Mouse (Mus musculus) layer of hippocampus, postnatal 10 days (tissue): ENCODE measurements around the gene Ctla4. TPM values are rescaled to one million over a fixed set of nuclear protein-coding genes. Genes with fewer than 3 reads are reported as not detected.
A peak's percentile ranks its signal among the peaks of the same experiment; 100 is the strongest.

Source experiments
- DNase-seq, 2 experiments: peaks; one replicate each; pipeline ENCODE4 v3.0.0; 2021; ENCODE audit warnings: low spot score in 2 of 2
- total RNA-seq, 2 experiments: library from RNA; stranded (reverse); gene quantifications; 2 replicates each; pipeline ENCODE4 v1.2.3; 2021

Ctla4 gene
- total RNA-seq, 2 experiments from 2014 or later: not detected

DNA sequence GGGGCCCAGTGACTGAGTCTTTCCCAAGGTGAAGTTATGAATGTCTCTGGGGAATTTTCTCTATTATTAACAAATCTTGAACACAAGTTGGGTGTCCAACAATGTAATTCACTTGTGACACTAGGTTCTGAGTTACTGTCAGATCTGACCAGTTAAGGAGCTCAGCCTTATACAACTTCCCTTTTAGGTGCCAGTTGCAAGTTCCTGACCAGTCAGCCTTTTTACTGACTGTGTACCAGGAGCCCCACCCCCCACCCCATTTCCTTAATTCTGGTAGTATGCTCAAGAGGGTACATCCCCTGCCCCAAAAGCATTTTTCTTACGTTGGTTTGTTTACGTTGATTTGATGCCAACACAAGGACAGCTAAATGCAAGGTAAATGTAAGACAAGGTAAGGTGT is 21.6 kb upstream of the Ctla4 start:
- DNase-seq: no peak

DNA sequence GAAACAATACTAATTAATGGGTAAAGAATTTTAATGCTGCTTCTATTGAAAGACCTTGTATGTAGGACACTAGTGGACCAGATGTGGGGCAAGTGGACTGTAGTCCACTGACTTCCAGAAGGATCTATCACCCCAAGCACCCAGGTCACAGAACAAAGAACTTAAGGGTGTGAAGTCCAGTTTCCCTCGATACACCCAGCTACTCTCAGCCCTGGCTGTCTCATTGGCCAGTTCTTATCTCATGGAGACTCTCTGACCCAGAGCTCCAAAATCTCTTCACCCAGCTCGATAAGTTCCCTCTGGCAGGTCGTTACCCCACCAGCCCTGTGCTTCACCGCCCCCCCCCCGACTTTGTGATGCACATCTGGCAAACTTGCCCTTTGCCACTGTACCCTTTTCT is 20.8 kb upstream of the Ctla4 start:
- no peak for DNase-seq

DNA sequence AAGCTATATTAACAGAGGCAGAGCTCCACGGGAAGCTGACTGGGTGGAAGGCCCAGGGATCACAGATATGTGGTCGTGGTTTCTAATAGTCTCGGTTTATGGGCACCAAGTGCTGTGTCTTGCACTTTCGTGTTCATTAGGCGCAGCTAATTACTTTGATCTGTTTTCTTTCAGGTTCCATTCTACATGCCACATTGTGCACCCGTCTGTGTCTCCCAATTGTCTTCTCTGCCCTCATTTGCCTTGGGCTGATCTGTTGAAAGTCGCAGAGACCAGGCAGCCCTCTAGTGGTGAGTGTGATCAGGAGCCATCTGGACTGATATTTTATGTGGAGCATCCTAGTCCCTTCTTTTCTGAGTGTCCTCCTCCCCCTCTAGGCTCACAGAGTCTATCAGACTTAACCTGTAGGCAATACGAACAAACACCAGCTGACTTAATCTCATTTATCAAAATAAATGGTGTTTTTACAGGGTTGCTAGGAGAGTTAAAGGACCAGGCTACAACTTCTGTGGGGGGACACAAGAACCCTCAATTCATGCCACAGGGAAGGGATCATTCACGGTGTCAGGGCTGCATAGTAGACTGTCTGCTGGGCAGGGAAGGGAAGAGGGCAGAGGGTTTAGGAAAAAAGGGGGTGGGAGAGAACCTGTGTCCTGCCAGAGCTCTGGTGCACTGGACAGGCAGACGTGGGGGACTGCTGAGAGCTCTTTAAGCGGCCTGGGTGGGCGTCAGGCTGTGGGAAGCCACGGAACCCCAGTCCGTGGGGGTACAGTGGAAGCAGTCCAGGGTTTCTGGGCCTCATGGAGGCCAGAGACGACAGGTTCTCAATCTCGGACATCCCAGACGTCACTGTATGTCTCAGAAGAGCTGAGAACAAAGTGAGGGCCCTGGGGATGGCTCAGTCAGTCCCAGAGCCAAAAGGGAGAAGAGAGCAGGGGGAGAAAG is 18.2 kb upstream of the Ctla4 start:
- DNase-seq: peak; percentile 65 to 68

DNA sequence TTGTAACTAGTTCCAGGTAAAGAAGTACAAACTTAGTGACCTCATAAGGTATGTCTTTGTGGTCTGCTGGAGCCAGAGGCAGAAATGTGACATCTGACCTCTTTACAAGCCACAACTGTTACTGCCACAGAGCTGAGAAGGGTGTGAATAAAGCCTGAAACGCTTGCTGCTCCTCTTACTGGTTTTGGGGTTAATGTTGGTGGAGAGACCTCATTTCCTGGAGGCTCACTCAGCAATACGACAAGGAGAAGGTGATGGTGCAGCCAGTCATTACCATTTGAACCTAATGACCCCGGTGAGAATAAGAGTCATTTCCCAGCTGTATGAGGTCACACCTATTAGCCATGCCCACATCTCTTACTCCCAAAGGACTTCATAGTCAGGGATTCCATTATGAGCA is 11.5 kb upstream of the Ctla4 start:
- DNase-seq: no peak

DNA sequence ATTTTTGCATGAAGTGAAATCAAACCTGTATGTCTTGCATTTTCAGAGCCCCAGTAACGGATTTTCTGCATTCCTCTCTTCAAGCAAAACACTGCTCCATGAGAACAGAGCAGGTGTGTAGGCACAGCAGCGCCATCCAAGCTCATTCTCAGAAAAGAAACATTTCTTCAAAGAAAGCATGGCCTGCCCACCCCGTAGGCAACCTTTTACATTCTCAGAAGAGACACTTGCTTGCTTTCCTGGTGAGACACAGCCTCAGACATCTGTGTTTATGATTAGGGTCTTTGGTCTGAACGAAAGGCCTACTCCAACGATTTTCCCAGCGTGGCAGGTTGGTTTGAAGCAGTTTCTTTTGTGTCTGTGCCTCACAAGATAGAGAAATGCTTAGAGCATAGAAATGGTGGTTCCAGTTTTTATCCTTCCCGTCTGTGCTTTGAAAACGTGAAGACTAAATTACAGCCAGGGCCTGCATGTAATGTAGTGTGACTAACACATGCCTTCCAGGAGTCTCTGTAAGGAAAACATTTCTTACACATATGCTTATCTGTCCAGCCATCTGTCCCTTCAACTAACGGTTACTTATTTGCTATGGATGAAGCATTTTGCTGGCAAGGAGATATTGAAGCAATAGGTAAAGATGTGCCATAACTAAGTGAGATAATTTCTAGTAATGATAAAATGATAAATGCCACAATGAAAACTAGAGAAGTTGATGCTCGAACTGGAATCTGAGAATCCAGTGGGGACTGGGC is 6.5 kb upstream of the Ctla4 start:
- DNase-seq: no peak

DNA sequence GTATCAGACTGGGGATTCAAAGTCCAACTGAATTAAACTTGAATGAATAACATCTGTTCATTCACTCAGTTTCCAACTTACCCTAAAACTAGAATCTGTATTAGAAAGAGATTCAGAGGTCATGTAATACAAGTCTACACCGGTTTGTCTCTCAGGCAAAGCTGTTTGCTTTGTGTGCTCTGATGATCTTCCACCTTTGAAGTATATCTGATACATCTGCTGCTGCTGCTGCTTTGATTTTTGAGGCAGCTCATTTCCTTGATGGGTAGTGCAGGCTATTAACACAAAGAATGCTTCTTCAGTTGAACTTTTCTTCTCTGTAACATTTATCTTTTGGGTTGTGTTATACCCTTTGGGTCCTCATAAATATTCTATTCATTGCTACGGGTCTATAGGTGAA is 4.0 kb upstream of the Ctla4 start:
- no peak for DNase-seq

DNA sequence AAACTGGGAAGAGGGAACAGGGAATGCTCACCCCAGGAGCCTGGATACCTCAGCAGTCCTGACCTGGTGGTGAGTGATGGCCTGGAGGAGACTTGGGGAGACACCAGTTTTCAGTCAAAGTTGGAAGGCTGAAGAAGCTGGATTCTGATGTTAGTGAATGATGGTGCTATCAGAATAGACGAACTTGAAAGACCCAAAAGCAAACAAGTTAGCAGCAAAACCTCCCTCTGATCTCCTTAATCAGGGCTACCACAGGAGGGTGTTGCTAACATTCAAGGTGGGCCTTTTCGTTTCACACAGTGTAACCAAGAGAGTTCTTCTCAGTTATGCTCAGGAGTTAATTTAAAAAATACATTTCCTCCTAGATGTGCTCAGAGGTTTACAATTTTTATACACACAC is 3.5 kb upstream of the Ctla4 start:
- no peak for DNase-seq

DNA sequence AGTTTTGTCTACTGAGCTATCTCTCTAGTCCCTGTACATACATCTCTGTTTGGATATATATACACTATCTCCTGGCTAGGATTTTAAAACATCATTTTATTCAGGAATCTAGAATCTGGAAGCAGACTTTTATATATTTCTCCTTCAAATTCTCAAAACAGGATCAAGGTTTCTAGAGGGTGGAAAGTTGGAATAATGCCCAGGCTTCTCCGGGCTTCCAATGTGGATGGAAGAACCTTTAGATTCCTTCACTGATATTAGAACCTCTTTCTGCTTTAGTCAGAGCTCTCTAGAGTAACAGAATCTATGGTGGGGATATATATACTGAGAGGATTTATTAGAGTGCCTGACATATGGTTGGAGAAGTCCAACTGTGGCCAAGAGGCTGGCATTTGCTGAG is 2.2 kb upstream of the Ctla4 start:
- no peak for DNase-seq

DNA sequence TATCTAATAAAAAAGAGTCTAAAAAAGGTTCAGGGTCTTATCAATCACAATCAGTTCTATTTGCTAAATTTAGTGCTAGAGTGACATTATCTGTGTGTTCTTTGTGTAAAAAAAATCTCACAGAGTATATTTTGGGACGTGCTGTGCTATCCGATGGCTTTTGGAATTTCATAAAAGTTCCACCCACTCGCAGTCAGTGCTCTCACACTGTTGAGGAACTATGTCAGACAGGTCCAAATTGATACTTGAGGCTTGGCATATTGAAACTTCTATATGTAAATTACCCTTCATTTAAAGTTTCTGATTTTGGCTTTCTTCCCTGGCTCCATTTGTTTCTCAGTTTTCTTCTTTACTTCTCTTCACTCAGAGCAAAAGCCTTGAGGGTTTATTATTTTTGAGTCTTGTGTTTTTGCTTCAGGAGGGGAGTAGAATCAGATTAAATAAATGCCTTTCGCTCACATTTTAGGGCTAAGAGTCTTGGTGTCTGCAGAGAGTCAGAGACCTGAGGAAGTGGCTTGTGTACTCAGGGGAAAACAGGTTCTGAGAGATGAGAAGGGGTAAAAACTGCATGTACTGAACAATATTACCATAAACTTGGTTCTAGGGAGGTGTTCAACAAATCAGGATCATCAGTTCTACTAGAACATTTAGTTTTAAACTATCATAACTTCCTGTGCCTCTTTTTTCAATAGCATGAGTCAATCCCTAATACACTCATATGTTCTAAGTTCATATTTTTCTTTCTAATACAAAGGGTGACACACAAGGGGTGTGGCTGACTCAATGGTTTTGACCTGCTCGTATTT is 11.5 kb downstream of the Ctla4 start:
- DNase-seq: no peak

DNA sequence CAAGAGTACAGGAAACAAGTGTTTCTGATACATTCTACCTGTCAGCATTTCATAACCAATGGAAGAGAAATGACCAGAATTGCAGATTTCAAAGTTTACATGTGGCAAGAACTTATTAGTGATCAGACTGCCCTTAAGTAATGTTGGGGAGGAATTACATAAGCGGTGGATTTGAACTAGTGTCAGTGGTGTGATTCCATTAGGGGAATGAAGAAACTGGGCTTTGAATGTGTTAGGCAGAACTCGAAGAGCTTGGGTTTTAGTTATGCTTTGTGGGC is 12.1 kb downstream of the Ctla4 start:
- DNase-seq: no peak

DNA sequence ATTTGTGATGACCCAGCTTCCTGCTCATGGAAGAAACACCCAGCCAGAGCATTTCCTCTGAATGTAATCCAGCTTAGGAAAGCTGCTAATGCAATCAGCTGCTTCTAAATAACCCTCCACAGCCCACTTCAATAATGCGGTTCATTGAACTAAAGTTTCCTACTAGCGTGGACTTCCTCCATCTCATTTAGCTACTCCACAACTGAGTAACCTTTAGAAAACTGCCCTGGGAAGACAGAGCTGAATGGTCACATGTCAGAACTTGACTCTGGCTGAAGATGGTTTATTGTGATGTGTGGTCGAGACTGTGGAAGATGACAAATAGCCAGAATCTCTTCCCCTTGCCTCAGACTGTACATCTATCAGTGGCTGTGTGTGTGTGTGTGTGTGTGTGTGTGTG is 12.4 kb downstream of the Ctla4 start:
- DNase-seq: no peak

DNA sequence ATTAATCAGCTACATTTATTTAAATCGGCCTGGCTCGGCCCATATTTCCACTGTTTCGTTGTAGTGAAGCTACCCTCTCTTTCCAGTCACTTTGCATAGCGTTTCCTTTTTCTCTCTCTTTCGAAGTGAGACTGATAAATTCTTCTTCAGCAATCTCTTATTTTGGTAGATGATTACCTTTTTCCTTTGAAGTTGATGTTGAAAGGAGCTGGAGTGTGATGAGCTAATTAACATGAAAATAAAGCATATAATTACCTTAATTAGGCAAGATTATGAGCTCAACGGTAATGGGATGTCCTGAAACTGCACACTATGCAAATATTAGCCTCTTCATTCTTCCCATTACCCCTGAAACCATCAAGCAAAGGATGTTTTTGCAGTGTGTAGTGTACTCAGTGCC is 15.7 kb downstream of the Ctla4 start:
- DNase-seq: no peak

DNA sequence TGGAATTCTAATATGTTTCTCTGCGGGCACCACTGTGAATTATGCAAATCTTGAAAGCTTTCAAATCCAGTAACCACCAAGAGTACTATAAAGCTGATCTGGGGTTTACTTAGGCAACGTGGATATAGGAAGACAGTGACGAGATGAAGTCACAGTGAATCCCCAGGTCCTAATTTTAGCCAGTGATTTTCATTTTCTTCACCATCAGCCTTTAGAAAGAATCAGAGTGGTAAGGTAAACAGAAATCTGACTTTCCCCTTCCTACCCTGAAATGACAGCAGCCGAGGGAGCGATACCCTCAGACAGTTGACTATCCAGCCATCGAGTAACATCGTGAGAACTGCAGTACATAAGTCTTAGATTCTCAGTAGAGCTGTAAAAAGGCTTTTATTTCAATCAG is 16.3 kb downstream of the Ctla4 start:
- DNase-seq: no peak

DNA sequence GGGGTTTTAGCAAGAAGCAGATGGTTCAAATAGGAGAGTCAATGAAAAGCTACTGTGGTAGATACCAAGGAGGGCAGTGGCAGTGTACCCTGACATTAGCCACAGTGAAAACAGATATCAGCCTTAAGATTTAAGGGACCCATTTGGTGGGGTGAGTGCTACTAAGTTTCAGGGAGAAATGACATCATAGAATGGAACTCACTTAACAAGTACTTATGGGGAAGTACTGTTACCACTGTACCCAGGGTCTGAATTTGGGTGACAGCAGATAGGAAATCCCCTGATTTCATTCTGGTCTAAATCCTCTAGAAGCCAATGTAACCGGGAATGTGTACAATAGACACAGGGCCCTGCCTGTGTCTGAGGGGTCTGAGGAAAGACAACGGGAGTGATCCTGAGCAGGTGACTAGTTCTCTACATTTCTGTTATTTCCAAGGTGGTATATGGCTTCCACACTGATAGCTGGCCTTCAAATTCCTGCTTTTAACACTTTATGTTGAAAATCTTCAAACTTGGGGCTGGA is 17.7 kb downstream of the Ctla4 start:
- DNase-seq: no peak

DNA sequence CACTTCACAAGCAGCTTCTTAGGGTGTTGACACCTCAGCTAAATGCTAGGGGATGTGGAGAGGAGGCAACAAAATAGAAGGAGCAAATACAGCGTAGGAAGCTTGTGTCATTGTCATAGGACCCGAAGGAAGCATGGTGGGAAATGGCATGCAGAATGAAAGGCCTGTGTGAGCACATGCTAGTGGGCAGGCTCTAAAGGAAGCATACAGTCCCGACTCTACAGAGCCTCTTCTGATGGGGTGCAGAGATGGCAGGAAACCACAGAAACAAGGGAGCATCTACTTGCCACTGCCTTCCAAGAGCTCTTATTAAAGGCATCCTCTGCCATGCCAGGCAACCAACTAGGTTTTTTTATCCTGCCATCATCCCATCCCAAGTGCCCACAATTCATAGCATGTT is 20.7 kb downstream of the Ctla4 start:
- DNase-seq: no peak

DNA sequence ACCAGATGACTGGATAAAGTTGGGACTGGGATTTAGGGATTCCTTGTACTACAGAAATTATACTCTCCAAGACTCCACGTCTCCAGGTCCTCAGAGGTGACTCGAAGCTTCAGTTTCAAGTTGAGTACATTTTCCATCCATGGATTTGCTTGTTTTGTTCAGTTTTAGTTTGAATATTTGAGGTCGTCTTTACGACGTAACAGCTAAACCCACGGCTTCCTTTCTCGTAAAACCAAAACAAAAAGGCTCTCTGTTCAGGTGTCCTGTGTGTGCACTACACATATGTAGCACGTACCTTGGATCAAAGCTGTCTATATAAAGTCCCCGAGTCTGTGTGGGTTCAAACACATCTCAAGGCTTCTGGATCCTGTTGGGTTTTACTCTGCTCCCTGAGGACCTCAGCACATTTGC is 22.0 kb downstream of the Ctla4 start:
- DNase-seq: no peak

DNA sequence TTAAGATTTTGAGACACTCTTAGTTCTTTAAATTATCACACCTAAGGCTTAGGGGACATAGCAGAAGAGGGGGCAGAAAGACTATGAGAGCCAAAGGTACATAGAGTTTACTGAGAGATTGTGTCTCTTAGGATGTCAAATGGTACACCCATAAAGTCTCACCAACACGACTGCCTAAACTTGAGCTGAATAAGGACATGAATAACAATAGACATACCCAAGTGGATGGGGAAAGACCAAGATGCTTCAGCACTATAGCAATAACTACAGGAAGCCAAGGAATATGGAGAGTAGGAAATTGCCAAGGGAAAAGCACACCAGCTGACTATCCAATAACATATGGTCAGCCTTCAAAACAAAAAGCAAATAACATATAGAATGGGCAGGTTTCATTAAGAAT is 22.9 kb downstream of the Ctla4 start:
- DNase-seq: no peak

DNA sequence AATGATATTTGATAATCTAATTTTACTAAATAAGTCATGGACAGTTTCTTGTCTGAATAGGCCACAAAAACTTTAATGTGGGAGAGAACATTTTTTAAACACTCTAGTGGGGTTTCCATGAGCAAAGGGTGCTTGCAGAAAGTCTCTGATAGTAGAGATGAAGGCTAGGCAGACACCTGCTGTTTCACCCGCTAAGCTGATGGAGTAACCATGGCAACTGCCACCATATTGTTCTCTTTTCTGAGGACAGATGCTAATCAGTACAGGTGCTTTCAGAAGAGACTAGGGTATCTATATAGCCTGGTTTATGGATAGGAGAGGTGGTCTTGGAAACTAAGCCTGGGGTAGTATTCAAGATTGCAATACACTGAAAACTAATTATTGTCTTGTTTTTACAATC is 24.0 kb downstream of the Ctla4 start:
- no peak for DNase-seq

DNA sequence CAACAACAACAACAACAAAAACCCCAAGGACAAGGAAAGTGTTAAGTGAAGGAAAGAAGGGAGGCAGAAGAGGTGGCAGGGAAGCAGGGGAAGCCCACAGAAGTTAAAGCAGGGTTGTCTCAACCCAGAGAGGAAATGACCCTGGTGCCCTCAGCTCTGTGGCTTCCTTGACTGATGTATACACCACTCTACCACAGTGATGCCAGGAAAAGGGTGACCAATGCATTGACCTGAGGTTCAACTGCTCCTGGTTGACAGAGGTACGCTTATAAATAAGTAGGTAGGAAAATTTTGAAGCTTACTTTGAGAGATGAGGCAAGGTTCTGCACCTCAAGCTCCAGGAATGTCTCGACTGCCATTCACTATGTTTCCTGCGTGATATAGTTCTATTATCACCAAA is 24.8 kb downstream of the Ctla4 start:
- DNase-seq: no peak

DNA sequence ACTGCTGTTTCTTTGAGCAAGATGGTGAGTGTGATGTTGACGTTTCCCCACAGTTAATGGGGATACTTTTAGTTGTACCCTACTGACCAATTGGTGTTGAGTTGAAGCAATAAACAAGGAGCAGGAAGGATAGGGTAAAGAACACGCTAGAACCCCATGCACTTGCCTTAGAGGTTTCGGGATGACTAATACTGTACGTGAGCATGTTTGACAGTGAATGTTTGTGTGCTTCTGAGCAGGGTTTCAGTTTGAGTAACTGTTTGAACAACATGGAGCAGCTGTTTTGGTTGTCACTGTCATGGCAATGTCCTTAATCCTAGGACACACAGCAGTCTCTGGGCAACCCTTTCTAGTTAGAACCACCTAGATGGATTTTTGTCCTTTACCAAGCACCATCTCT is 26.5 kb downstream of the Ctla4 start:
- no peak for DNase-seq

DNA sequence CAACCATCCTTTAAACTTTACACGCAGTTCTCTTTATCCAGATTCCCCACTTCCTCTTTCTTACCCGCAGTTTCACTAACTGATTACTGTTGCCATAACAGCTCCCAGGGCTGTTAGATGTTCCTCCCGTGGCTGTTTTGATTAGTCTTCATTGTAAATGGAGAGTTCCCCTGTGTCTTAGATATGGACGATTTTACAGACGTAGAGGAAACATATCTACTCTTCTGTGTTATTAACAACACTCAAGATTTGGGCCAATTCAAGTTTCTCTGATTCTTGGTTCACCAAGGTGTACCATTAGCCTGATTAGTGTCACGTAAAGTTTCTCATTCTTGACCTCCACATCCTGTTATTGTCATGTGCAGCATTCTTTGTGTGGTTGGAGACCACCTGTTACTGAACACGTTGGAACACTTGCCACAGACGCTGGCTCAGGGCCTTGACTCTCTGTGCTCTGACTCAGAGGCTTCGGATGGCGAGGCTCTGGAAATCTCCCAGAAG is 29.5 kb downstream of the Ctla4 start:
- DNase-seq: no peak
